25 mouse cellular contexts compared by ENCODE assay signal in the genomic region with DNA sequence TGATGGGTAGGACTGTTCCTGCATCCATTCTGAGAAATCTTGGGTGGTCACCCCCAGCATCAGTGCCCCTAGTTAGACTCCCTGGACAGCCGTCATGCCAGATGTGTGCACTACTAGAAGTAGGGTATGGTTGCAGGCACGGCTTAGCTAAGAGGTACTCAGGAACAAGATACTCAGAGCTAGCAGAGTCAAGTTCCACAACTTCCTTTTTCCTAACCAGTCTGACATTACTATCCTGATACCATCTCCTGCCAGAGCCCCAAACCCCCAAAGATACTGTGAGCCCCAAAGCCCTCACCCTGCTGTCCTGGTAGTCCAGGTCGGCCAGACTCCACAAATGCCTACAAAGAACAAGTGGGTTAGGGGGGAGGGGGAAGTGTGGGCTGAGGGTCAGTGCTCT.
"Had no signal": no experiment of that assay in that cellular context is flagged by ENCODE, and none has a peak within 500 bp of the region (broad histone marks: within the 10 kb centered on the region; RNA-seq: fewer than 3 reads in every experiment).

No protein-coding gene starts in this region.

- H3K36me3 ChIP-seq: intestine, embryonic 15.5 days had no signal

- H3K9ac ChIP-seq: heart, embryonic 12.5 days; hindbrain, embryonic 12.5 days; hindbrain, embryonic 14.5 days; intestine, embryonic 15.5 days; limb, embryonic 12.5 days; liver, embryonic 13.5 days had no signal

- ATAC-seq: hindbrain, embryonic 16.5 days; inflammation-experienced regulatory T-cells, adult 6 months; intestine, embryonic 15.5 days; intestine, postnatal 0 days had no signal

- H3K4me1 ChIP-seq: heart, embryonic 10.5 days; heart, embryonic 12.5 days; hindbrain, embryonic 12.5 days; intestine, embryonic 15.5 days; limb, embryonic 10.5 days; limb, embryonic 12.5 days had no signal

- H3K4me3 ChIP-seq: heart, embryonic 10.5 days; heart, embryonic 12.5 days; hindbrain, embryonic 10.5 days; hindbrain, embryonic 12.5 days; intestine, embryonic 15.5 days; limb, embryonic 10.5 days; limb, embryonic 12.5 days; liver, embryonic 13.5 days had no signal

- H3K4me2 ChIP-seq: heart, embryonic 12.5 days; hindbrain, embryonic 12.5 days; hindbrain, embryonic 14.5 days; intestine, embryonic 15.5 days; limb, embryonic 12.5 days; liver, embryonic 11.5 days; liver, embryonic 13.5 days had no signal

- DNase-seq: gastrocnemius, postnatal 14 days; gastrocnemius, postnatal 36 days; heart, adult 18-20 months; heart, postnatal 10 days; heart, postnatal 4 days; kidney, adult 18-20 months; kidney, adult 8-10 months; kidney, postnatal 10 days; kidney, postnatal 36 days; layer of hippocampus, adult 9-11 months; layer of hippocampus, postnatal 36 days; liver; liver, embryonic 13.5 days had no signal

- H3K27ac ChIP-seq: heart, embryonic 10.5 days; hindbrain, embryonic 10.5 days; hindbrain, embryonic 12.5 days; hindbrain, embryonic 14.5 days; intestine, embryonic 15.5 days; limb, embryonic 10.5 days; limb, embryonic 12.5 days; liver, embryonic 13.5 days had no signal

- H3K27me3 ChIP-seq: heart, embryonic 12.5 days; hindbrain, embryonic 12.5 days; intestine, embryonic 15.5 days; limb, embryonic 12.5 days; liver, embryonic 13.5 days had no signal

- H3K9me3 ChIP-seq: heart, embryonic 10.5 days; heart, embryonic 12.5 days; hindbrain, embryonic 10.5 days; hindbrain, embryonic 12.5 days; intestine, embryonic 15.5 days; limb, embryonic 10.5 days; limb, embryonic 12.5 days; liver, embryonic 13.5 days had no signal
